Mouse (Mus musculus): ENCODE measurements around the gene Arf6.

DNA sequence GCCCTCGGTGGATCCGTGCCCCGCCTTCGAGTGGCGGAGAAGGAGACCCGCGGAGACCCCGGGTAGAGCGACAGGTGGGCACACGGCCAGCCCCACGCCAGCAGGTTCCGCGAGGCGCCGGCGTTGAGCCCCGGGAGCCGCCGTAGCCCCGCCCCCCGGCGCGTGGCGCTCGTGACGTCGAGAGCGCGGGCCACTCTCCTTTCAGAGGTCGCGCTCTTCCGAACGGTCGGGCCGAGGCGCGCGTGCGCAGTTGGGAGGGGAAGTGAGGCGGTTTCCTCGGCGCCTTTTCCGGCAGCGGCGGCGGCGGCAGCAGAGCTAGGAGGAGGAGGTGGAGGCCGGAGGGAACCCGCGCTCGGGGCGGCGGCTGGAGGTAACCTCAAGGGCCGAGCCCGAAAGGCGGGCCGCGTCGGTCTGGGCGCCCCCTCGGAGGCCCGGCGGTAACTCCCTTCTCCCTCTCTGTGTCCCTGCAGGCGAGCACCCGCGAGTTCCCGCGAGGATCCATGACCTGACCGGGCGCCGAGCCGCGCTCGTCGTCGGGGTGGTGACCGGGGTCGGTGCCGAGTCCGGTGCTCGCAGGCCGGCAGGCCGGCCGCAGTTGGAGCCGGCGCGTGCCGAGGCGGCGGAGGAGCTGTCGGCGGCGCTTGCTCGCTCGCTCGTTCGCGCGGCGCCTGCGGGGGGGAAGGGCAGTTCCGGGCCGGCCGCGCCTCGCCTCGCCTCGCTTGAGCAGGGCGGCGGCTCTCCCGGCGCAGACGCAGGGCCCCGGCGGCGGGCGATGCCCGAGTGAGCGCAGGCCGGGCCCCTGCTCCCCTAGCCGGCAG lies at the start of gene Arf6, which contains the start of gene Gm9887:
- TF ChIP-seq CTCF (IDR thresholded peaks at IDR 0.05; ENCODE audit: control insufficient read depth, insufficient read depth, insufficient read length) = no peak
- no peak for TF ChIP-seq USF1 (IDR thresholded peaks at IDR 0.05; ENCODE audit: low read depth)
